Mouse (Mus musculus): ENCODE results near the gene Cyb5r3. TPM values are rescaled to one million over a fixed set of nuclear protein-coding genes. Genes with fewer than 3 reads are reported as not detected.

Cyb5r3 gene
- polyA plus RNA-seq, 1 experiment from 2014 or later = 130 TPM

- no peak for ATAC-seq
Measured at GRCm38 (mm10) chr15:83202412-83202811, 30.0 kb upstream of the Cyb5r3 start.

GRCm38 (mm10) chr15:83193413-83193812, 21.0 kb upstream of the Cyb5r3 start:
- H3K4me3 ChIP-seq (ENCODE audit: low read length) = no peak overlapping the region

More at GRCm38 (mm10) chr15:83202412-83202811, 30.0 kb upstream of the Cyb5r3 start:
- no peak overlapping the region for H3K4me3 ChIP-seq (ENCODE audit: low read length)
- no peak overlapping the region for H3K9ac ChIP-seq (ENCODE audit: low read depth, low read length)
- no peaks in the 10 kb centered on the region for H3K4me1 ChIP-seq (ENCODE audit: control insufficient read depth, insufficient read depth, low read depth, low read length)
- no peaks in the 10 kb centered on the region for H3K36me3 ChIP-seq (ENCODE audit: control insufficient read depth, insufficient read depth, low read length)
- WGBS = 57% methylated on average over 4 of the region's 4 CpGs
- no peaks in the 10 kb centered on the region for H3K9me3 ChIP-seq (ENCODE audit: control insufficient read depth, low read length)
- no peak overlapping the region for H3K4me2 ChIP-seq (ENCODE audit: low read length)
- no peak overlapping the region for H3K27ac ChIP-seq (ENCODE audit: low read depth, low read length)
- no peaks in the 10 kb centered on the region for H3K27me3 ChIP-seq (replicated peaks; ENCODE audit: control insufficient read depth, insufficient read depth, low read length)

GRCm38 (mm10) chr15:83182351-83182750, 10.0 kb upstream of the Cyb5r3 start:
- 68% methylated on average over 5 of the region's 5 CpGs for WGBS
- H3K4me2 ChIP-seq (ENCODE audit: low read length) = no peak overlapping the region
- no peak overlapping the region for H3K27ac ChIP-seq (ENCODE audit: low read depth, low read length)
- H3K9ac ChIP-seq (ENCODE audit: low read depth, low read length) = no peak overlapping the region; the same call in 1 of the 2 replicates
- H3K27me3 ChIP-seq (replicated peaks; ENCODE audit: control insufficient read depth, insufficient read depth, low read length) = no peaks in the 10 kb centered on the region
- no peak for ATAC-seq
- no peak overlapping the region for H3K4me3 ChIP-seq (ENCODE audit: low read length)
- H3K9me3 ChIP-seq (ENCODE audit: control insufficient read depth, low read length) = no peaks in the 10 kb centered on the region
- no peaks in the 10 kb centered on the region for H3K4me1 ChIP-seq (ENCODE audit: control insufficient read depth, insufficient read depth, low read depth, low read length)
- no peaks in the 10 kb centered on the region for H3K36me3 ChIP-seq (ENCODE audit: control insufficient read depth, insufficient read depth, low read length)

More at GRCm38 (mm10) chr15:83193413-83193812, 21.0 kb upstream of the Cyb5r3 start:
- H3K9me3 ChIP-seq (ENCODE audit: control insufficient read depth, low read length) = no peaks in the 10 kb centered on the region
- H3K27ac ChIP-seq (ENCODE audit: low read depth, low read length) = no peak overlapping the region
- WGBS = 95% methylated on average over 4 of the region's 4 CpGs
- H3K36me3 ChIP-seq (ENCODE audit: control insufficient read depth, insufficient read depth, low read length) = no peaks in the 10 kb centered on the region
- H3K4me2 ChIP-seq (ENCODE audit: low read length) = no peak overlapping the region
- ATAC-seq = no peak
- no peaks in the 10 kb centered on the region for H3K27me3 ChIP-seq (replicated peaks; ENCODE audit: control insufficient read depth, insufficient read depth, low read length)
- H3K9ac ChIP-seq (ENCODE audit: low read depth, low read length) = no peak overlapping the region
- no peaks in the 10 kb centered on the region for H3K4me1 ChIP-seq (ENCODE audit: control insufficient read depth, insufficient read depth, low read depth, low read length)

DNA sequence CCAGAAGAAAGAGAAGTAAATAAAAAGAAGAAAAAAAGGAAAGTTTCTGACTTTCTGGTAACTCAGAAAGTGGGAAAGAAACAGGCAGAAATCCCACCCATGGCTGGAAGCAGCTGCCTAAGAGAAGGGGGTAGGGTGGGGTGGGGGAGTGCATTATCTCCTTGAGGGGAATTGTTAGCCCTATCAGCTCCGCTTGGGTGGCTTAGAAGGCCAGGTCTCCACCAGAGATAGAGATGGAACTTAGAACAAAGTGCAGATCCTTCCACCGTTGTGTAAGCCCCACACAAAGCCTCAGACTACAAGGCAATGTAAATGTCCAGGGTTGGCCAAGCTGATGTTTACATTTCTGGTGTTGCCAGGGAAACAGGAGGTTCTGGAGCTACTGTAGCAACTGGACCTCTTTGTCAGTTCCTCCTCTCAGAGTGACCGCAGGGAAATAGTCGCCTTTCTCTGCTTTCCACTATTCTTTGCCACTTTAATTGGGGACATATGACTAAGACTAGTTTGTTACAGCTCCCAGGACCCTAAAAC, 9.5 kb upstream of the Cyb5r3 start:
- WGBS = 50% methylated on average over 4 of the region's 4 CpGs
- no peak overlapping the region for H3K27ac ChIP-seq (ENCODE audit: low read depth, low read length)
- no peaks in the 10 kb centered on the region for H3K36me3 ChIP-seq (ENCODE audit: control insufficient read depth, insufficient read depth, low read length)
- H3K27me3 ChIP-seq (replicated peaks; ENCODE audit: control insufficient read depth, insufficient read depth, low read length) = no peaks in the 10 kb centered on the region
- H3K9me3 ChIP-seq (ENCODE audit: control insufficient read depth, low read length) = no peaks in the 10 kb centered on the region
- no peak overlapping the region; the same call in 1 of the 2 replicates for H3K9ac ChIP-seq (ENCODE audit: low read depth, low read length)
- H3K4me2 ChIP-seq (ENCODE audit: low read length) = no peak overlapping the region
- H3K4me1 ChIP-seq (ENCODE audit: control insufficient read depth, insufficient read depth, low read depth, low read length) = no peaks in the 10 kb centered on the region
- H3K4me3 ChIP-seq (ENCODE audit: low read length) = no peak overlapping the region
- no peak for ATAC-seq

GRCm38 (mm10) chr15:83180004-83180403, 7.6 kb upstream of the Cyb5r3 start:
- no peaks in the 10 kb centered on the region for H3K36me3 ChIP-seq (ENCODE audit: control insufficient read depth, insufficient read depth, low read length)
- H3K27me3 ChIP-seq (replicated peaks; ENCODE audit: control insufficient read depth, insufficient read depth, low read length) = no peaks in the 10 kb centered on the region
- H3K27ac ChIP-seq (ENCODE audit: low read depth, low read length) = no peak overlapping the region
- no peaks in the 10 kb centered on the region for H3K9me3 ChIP-seq (ENCODE audit: control insufficient read depth, low read length)
- no peak for ATAC-seq
- WGBS = 84% methylated on average over 6 of the region's 6 CpGs
- no peak overlapping the region for H3K9ac ChIP-seq (ENCODE audit: low read depth, low read length)
- H3K4me3 ChIP-seq (ENCODE audit: low read length) = no peak overlapping the region
- no peaks in the 10 kb centered on the region for H3K4me1 ChIP-seq (ENCODE audit: control insufficient read depth, insufficient read depth, low read depth, low read length)
- H3K4me2 ChIP-seq (ENCODE audit: low read length) = no peak overlapping the region

DNA sequence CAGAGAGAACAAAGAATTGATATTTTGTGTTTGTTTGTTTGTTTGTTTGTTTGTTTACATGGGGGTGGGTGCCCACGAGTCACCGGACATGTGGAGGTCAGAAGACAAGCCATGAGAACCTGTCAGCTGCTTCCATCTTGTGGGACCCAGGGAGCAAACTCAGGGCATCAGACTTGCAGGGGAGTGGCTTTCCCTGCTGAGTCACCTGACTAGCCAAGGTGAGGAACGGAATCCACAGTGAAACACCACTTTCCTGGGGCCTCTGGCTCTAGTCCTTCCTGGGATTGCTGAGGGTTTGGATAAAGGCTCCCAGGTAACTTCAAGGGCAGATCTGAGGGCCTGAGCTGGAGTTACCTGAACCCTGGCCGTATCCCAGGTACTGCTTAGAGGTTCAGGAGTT, 4.3 kb upstream of the Cyb5r3 start:
- no peak overlapping the region for H3K4me2 ChIP-seq (ENCODE audit: low read length)
- no peak overlapping the region for H3K27ac ChIP-seq (ENCODE audit: low read depth, low read length)
- peaks cover 6% of the 10 kb centered on the region for H3K4me1 ChIP-seq (ENCODE audit: control insufficient read depth, insufficient read depth, low read depth, low read length)
- no peak overlapping the region for H3K9ac ChIP-seq (ENCODE audit: low read depth, low read length)
- WGBS = 89% methylated on average over 4 of the region's 4 CpGs
- no peaks in the 10 kb centered on the region for H3K9me3 ChIP-seq (ENCODE audit: control insufficient read depth, low read length)
- H3K36me3 ChIP-seq (ENCODE audit: control insufficient read depth, insufficient read depth, low read length) = no peaks in the 10 kb centered on the region
- H3K27me3 ChIP-seq (replicated peaks; ENCODE audit: control insufficient read depth, insufficient read depth, low read length) = no peaks in the 10 kb centered on the region
- no peak for ATAC-seq
- no peak overlapping the region for H3K4me3 ChIP-seq (ENCODE audit: low read length)

- Histone ChIP-seq H3K36me3 (ENCODE audit: control insufficient read depth, insufficient read depth, low read length) (no peaks in the 10 kb centered on the region), H3K9ac (ENCODE audit: low read depth, low read length) (no peak overlapping the region), H3K4me2 (ENCODE audit: low read length) (no peak overlapping the region), H3K27me3 (replicated peaks; ENCODE audit: control insufficient read depth, insufficient read depth, low read length) (no peaks in the 10 kb centered on the region), H3K4me3 (ENCODE audit: low read length) (no peak overlapping the region), H3K4me1 (ENCODE audit: control insufficient read depth, insufficient read depth, low read depth, low read length) (peaks cover 19% of the 10 kb centered on the region), H3K9me3 (ENCODE audit: control insufficient read depth, low read length) (no peaks in the 10 kb centered on the region), H3K27ac (ENCODE audit: low read depth, low read length) (no peak overlapping the region)
- no peak for ATAC-seq
- 87% methylated on average over 14 of the region's 14 CpGs for WGBS
Measured at GRCm38 (mm10) chr15:83173914-83174884, 1.8 kb upstream of the Cyb5r3 start.

DNA sequence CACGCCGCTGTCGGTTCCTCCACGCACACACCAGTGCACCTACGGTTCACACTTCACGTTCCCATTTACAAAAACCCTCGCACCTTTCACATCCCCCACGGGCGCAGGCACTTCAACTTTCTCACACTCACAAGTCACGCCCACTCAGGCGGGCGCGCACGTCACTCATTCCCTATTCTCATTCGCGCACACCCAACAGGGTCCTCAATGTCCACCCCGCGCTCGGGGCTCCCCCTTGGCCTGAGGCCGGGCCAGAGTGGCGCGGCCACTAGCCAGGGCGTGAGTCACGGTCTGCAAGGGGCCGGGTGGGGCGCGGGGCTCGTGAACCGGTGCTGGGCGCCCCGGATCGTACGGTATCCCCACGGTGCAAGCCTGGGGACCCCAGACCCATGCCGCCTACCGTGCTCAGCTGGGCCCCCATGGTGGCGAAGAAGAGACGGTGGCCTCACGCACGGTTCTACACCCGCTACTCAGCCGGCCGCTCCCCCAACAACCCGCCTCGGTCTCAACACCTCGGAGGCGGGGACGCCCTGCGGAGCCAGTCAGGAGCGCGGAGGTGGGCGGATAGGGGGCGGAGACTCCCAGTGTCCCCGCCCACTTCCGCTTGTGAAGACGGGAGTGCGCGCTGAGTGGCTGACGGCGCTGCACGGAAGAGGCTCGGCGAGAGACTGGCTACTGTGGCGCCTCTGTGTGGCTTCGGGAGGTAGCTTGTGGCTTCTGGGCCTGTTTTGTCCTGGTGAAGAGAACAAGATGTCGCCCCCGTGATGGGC, 495 bp downstream of the Cyb5r3 start:
- Histone ChIP-seq H3K9ac (ENCODE audit: low read depth, low read length) (peak overlapping the region; percentile 96), H3K4me1 (ENCODE audit: control insufficient read depth, insufficient read depth, low read depth, low read length) (peaks cover 19% of the 10 kb centered on the region), H3K9me3 (ENCODE audit: control insufficient read depth, low read length) (no peaks in the 10 kb centered on the region), H3K27me3 (replicated peaks; ENCODE audit: control insufficient read depth, insufficient read depth, low read length) (no peaks in the 10 kb centered on the region), H3K36me3 (ENCODE audit: control insufficient read depth, insufficient read depth, low read length) (no peaks in the 10 kb centered on the region), H3K4me3 (ENCODE audit: low read length) (peak overlapping the region; percentile 99), H3K27ac (ENCODE audit: low read depth, low read length) (peak overlapping the region; percentile 94), H3K4me2 (ENCODE audit: low read length) (peak overlapping the region; percentile 93)
- under 1% methylated on average over 59 of the region's 67 CpGs for WGBS
- ATAC-seq = peak; percentile 98

Data from hindbrain, embryonic 16.5 days (tissue).